In the genomic region with DNA sequence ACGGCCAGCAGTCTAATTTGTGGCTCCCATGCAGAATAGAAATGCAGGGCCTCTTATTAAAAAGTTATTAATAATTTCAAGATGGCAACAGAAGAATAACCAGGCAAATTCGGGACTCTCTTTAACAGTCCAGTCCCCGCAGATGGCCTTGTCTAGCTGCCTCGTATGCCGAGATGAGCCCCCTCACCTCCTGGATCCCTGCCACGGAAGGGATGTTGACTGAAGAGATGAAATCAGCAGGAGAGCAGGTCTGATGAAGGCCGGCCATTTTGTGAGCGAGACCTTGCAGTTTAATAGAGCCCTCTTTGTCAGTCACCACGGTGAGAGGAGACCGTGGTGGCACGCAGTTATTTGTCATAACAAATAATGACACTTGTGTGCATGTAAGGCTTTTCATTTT, we compare ENCODE assay signal across 16 mouse cellular contexts.
"Had no signal": no experiment of that assay in that cellular context is flagged by ENCODE, and none has a peak within 500 bp of the region (broad histone marks: within the 10 kb centered on the region; RNA-seq: fewer than 3 reads in every experiment).

No protein-coding gene starts in this region.

- DNase-seq: heart, postnatal 10 days; heart, postnatal 14 days; heart, postnatal 36 days; heart, postnatal 4 days; kidney, adult 11 months; kidney, adult 18-20 months; kidney, adult 2 months; kidney, adult 8-10 months; kidney, adult 9 months; kidney, postnatal 10 days; kidney, postnatal 14 days; kidney, postnatal 25 days; kidney, postnatal 36 days; kidney, postnatal 4 days; layer of hippocampus, adult 9-11 months; layer of hippocampus, postnatal 36 days had no signal
